Mouse (Mus musculus) E14TG2a.4 (cell line): ENCODE results near the gene Srgap1.

ENCODE experiments used
- CTCF ChIP-seq: conservative IDR thresholded peaks from 2 replicates; pipeline ENCODE4 v1.5.1; 2014; ENCODE audit warnings: low read length
- NANOG ChIP-seq: IDR thresholded peaks from 2 replicates; pipeline ENCODE4 v1.6.1; 2014; ENCODE audit warnings: borderline replicate concordance, low read length, mixed read lengths

DNA sequence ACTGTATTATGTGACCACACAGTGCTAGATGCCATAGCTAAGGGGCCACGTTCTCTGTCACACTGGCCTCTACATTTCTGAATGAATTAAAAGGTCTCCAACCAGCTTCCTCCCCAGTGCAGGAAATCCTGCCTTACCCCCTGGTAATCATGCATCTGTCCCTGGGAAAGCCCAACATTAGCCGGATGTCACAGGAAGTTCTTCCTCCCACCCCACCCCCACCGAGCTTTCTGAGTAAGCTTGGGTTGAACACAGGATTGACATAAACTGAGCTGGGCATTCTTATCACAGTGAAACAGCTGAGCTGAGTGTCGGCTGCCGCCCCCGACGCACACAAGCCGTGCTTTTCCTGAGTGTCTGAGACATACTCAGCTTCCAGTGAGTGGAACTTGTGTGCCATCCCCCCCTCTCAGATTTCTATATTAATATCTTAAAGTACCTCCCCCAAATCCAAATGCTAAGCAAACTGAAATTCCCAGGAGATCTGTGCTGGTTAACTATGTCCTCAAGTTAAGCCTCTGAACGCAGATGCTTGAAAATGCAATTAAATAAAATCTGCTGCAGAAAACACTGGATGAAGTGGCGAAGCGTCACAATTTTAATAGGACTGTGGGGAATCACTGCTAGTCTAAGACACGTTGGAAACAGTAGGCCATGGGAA lies 38.3 kb downstream of the Srgap1 start:
- TF ChIP-seq CTCF (no peak), NANOG (no peak)
